Mouse (Mus musculus) liver, embryonic 14.5 days (tissue): ENCODE data around the gene Mthfd1l. TPM values are rescaled to one million over a fixed set of nuclear protein-coding genes. Genes with fewer than 3 reads are reported as not detected.

Experiments used
- ATAC-seq: fragments of 200-750 bp; cut with Nextera tagmentation; 2 replicates; pipeline ENCODE4 v1.8.0; 2017; ENCODE audit warnings: moderate number of reproducible peaks, mild to moderate bottlenecking, moderate library complexity; ENCODE audit not compliant: insufficient read depth
- DNase-seq, 3 experiments: peaks; one replicate each; pipeline ENCODE4 v3.0.0-alpha.2; 2012 to 2013; ENCODE audit warnings: low read depth in 3 of 3, low spot score in 3 of 3
- H3K27ac ChIP-seq: fragments of 300-500 bp; sonication (generic); 2 replicates; pipeline ENCODE4 v1.5.1; 2014; ENCODE audit warnings: moderate library complexity, mild to moderate bottlenecking, control low read depth, inconsistent platforms
- H3K27me3 ChIP-seq: fragments of 300-500 bp; sonication (generic); 2 replicates; pipeline ENCODE4 v1.6.1; 2014; ENCODE audit warnings: mild to moderate bottlenecking, low read length, moderate library complexity; ENCODE audit not compliant: control insufficient read depth, insufficient read depth
- H3K36me3 ChIP-seq: fragments of 300-500 bp; sonication (generic); replicated peaks from 2 replicates; pipeline ENCODE4 v1.6.1; 2014; ENCODE audit warnings: low read depth; ENCODE audit not compliant: control insufficient read depth, insufficient read depth
- H3K4me1 ChIP-seq, 2 experiments: fragments of 200-500 bp in 1 of 2; fragments of 300-500 bp in 1 of 2; sonication (generic) in 1 of 2; replicated peaks; 2 replicates each; pipeline ENCODE4 v1.6.1; 2012 to 2014; ENCODE audit warnings: antibody characterized with exemption in 1 of 2, inconsistent platforms in 1 of 2, low read length in 1 of 2; ENCODE audit not compliant: control insufficient read depth in 2 of 2, insufficient read depth in 2 of 2
- H3K4me2 ChIP-seq: fragments of 300-500 bp; sonication (generic); 2 replicates; pipeline ENCODE4 v1.6.1; 2014; ENCODE audit warnings: low read depth, mild to moderate bottlenecking, control low read depth, moderate library complexity
- H3K4me3 ChIP-seq, 2 experiments: fragments of 200-500 bp in 1 of 2; fragments of 300-500 bp in 1 of 2; sonication (generic) in 1 of 2; 2 replicates each; pipeline ENCODE4 v1.5.1; 2012 to 2014; ENCODE audit warnings: low read depth in 2 of 2, low read length in 2 of 2, mild to moderate bottlenecking in 2 of 2, control low read depth in 1 of 2, inconsistent platforms in 1 of 2, moderate library complexity in 1 of 2; ENCODE audit not compliant: insufficient read depth in 1 of 2
- H3K9ac ChIP-seq: fragments of 300-500 bp; sonication (generic); replicated peaks from 2 replicates; pipeline ENCODE4 v1.6.1; 2014; ENCODE audit warnings: mild to moderate bottlenecking, control low read depth, moderate library complexity
- H3K9me3 ChIP-seq: fragments of 300-500 bp; sonication (generic); 2 replicates; pipeline ENCODE4 v1.6.1; 2016; ENCODE audit warnings: low read length, mixed read lengths; ENCODE audit not compliant: control insufficient read depth
- CTCF ChIP-seq: IDR thresholded peaks from 2 replicates; pipeline ENCODE4 v1.5.1; 2016; ENCODE audit warnings: antibody characterized with exemption, low read depth, control low read depth
- EP300 ChIP-seq: IDR thresholded peaks from 2 replicates; pipeline ENCODE4 v1.6.1; 2016; ENCODE audit warnings: antibody characterized with exemption, low read depth
- WGBS: fragments of 180-500 bp; shearing (Covaris S2); extraction: QIAGEN DNeasy Blood & Tissue Kit; methylation state at CpG from one replicate; pipeline ENCODE4 v1.1.7; 2014; ENCODE audit not compliant: insufficient replicate concordance; 5-methylcytosine and 5-hydroxymethylcytosine counted together
- polyA plus RNA-seq, 2 experiments: library from polyadenylated mRNA; depleted of rRNA in 1 of 2; stranded (reverse) in 1 of 2; unstranded in 1 of 2; fragments of >200 nt; fragmentation: Nextera tagmentation in 1 of 2; extraction: Ambion mirVana in 1 of 2; gene quantifications; 2 replicates each; pipeline versions ENCODE4 v1.2.1 to v1.2.3; 2012 to 2014

Mthfd1l gene
- polyA plus RNA-seq, 2 experiments, result 18.5 to 19.2 TPM

- Histone ChIP-seq H3K27me3 (no peaks in the 10 kb centered on the region), H3K4me3 (no peak overlapping the region), H3K9ac (no peak overlapping the region), H3K4me1 (no peaks in the 10 kb centered on the region), H3K27ac (no peak overlapping the region), H3K4me2 (no peak overlapping the region), H3K9me3 (no peaks in the 10 kb centered on the region), H3K36me3 (peaks cover 19% of the 10 kb centered on the region)
- DNase-seq (no peak), ATAC-seq (no peak)
- WGBS, result 78% methylated on average over 19 of the region's 19 CpGs
- TF ChIP-seq CTCF (no peak), EP300 (no peak)
Measured at GRCm38 (mm10) chr10:4053278-4054061, 80.6 kb downstream of the Mthfd1l start.

- Histone ChIP-seq H3K4me2 (no peak overlapping the region), H3K36me3 (peaks cover 12% of the 10 kb centered on the region), H3K27ac (no peak overlapping the region), H3K4me3 (no peak overlapping the region), H3K9me3 (no peaks in the 10 kb centered on the region), H3K4me1 (no peaks in the 10 kb centered on the region), H3K27me3 (no peaks in the 10 kb centered on the region), H3K9ac (no peak overlapping the region)
- no peak for TF ChIP-seq CTCF
- TF ChIP-seq EP300, result no peak
- ATAC-seq, result no peak
- no peak for DNase-seq
- 66% methylated on average over 1 of the region's 1 CpGs for WGBS
Measured at GRCm38 (mm10) chr10:4054589-4054988, 81.7 kb downstream of the Mthfd1l start.

GRCm38 (mm10) chr10:4057397-4057796 is 84.5 kb downstream of the Mthfd1l start:
- no peak overlapping the region for H3K4me2 ChIP-seq
- DNase-seq (no peak), ATAC-seq (no peak)
- H3K9me3 ChIP-seq, result no peaks in the 10 kb centered on the region
- H3K36me3 ChIP-seq, result peaks cover 7% of the 10 kb centered on the region; the same call in 1 of the 2 replicates
- WGBS, result 84% methylated on average over 3 of the region's 3 CpGs
- no peak for TF ChIP-seq EP300
- TF ChIP-seq CTCF, result no peak
- no peak overlapping the region for H3K4me3 ChIP-seq
- H3K27me3 ChIP-seq, result no peaks in the 10 kb centered on the region
- H3K4me1 ChIP-seq, result no peaks in the 10 kb centered on the region
- H3K9ac ChIP-seq, result no peak overlapping the region
- H3K27ac ChIP-seq, result no peak overlapping the region

GRCm38 (mm10) chr10:4057832-4058231 is 84.9 kb downstream of the Mthfd1l start:
- H3K4me3 ChIP-seq, result no peak overlapping the region
- DNase-seq (no peak), ATAC-seq (no peak)
- TF ChIP-seq EP300 (no peak), CTCF (no peak)
- WGBS, result 69% methylated on average over 5 of the region's 5 CpGs
- no peak overlapping the region for H3K4me2 ChIP-seq
- no peak overlapping the region for H3K27ac ChIP-seq
- no peak overlapping the region for H3K9ac ChIP-seq
- H3K9me3 ChIP-seq, result no peaks in the 10 kb centered on the region
- H3K27me3 ChIP-seq, result no peaks in the 10 kb centered on the region
- H3K36me3 ChIP-seq, result peaks cover 7% of the 10 kb centered on the region; the same call in 1 of the 2 replicates
- no peaks in the 10 kb centered on the region for H3K4me1 ChIP-seq

- Histone ChIP-seq H3K9me3 (no peaks in the 10 kb centered on the region), H3K36me3 (peaks cover 10% of the 10 kb centered on the region; the same call in 1 of the 2 replicates), H3K9ac (no peak overlapping the region), H3K27me3 (no peaks in the 10 kb centered on the region), H3K4me2 (no peak overlapping the region), H3K4me1 (no peaks in the 10 kb centered on the region), H3K27ac (no peak overlapping the region), H3K4me3 (no peak overlapping the region)
- DNase-seq (no peak), ATAC-seq (no peak)
- 74% methylated on average over 11 of the region's 11 CpGs for WGBS
- TF ChIP-seq CTCF, result no peak
- TF ChIP-seq EP300, result no peak
Measured at GRCm38 (mm10) chr10:4061071-4061987, 88.4 kb downstream of the Mthfd1l start.
